Mouse (Mus musculus) liver, postnatal 0 days (tissue): ENCODE data around the gene Usp26. TPM values are rescaled to one million over a fixed set of nuclear protein-coding genes. Genes with fewer than 3 reads are reported as not detected.

Experiments used
- ATAC-seq: fragments of 200-750 bp; cut with Nextera tagmentation; 2 replicates; pipeline ENCODE4 v1.8.0; 2017; ENCODE audit warnings: mild to moderate bottlenecking, moderate library complexity
- DNase-seq: peaks from one replicate; pipeline ENCODE4 v3.0.0-alpha.2; 2016
- H3K27ac ChIP-seq: fragments of 300-500 bp; sonication (generic); 2 replicates; pipeline ENCODE4 v1.5.1; 2014; ENCODE audit warnings: antibody characterized with exemption, moderate library complexity, mild to moderate bottlenecking, low read depth
- H3K27me3 ChIP-seq: fragments of 300-500 bp; sonication (generic); 2 replicates; pipeline ENCODE4 v1.6.1; 2014; ENCODE audit warnings: low read length, control low read depth, mixed read lengths; ENCODE audit not compliant: insufficient read depth
- H3K36me3 ChIP-seq: fragments of 300-500 bp; sonication (generic); replicated peaks from 2 replicates; pipeline ENCODE4 v1.6.1; 2014; ENCODE audit warnings: mild to moderate bottlenecking, control low read depth, low read length, moderate library complexity, mixed read lengths; ENCODE audit not compliant: insufficient read depth
- H3K4me1 ChIP-seq: fragments of 300-500 bp; sonication (generic); 2 replicates; pipeline ENCODE4 v1.6.1; 2014; ENCODE audit warnings: antibody characterized with exemption, mild to moderate bottlenecking, control low read depth; ENCODE audit not compliant: insufficient read depth
- H3K4me2 ChIP-seq: fragments of 300-500 bp; sonication (generic); 2 replicates; pipeline ENCODE4 v1.6.1; 2014; ENCODE audit warnings: low read depth, mild to moderate bottlenecking, low read length, moderate library complexity, mixed read lengths
- H3K4me3 ChIP-seq: fragments of 300-500 bp; sonication (generic); 2 replicates; pipeline ENCODE4 v1.5.1; 2014; ENCODE audit warnings: low read depth, low read length
- H3K9ac ChIP-seq: fragments of 300-500 bp; sonication (generic); replicated peaks from 2 replicates; pipeline ENCODE4 v1.6.1; 2014; ENCODE audit warnings: mild to moderate bottlenecking, moderate library complexity
- H3K9me3 ChIP-seq: fragments of 300-500 bp; sonication (generic); 2 replicates; pipeline ENCODE4 v1.6.1; 2016; ENCODE audit warnings: mild to moderate bottlenecking, control low read depth, low read length, mixed read lengths
- CTCF ChIP-seq: sonication (generic); IDR thresholded peaks from 2 replicates; pipeline ENCODE4 v1.5.1; 2016; ENCODE audit warnings: antibody characterized with exemption, low read depth
- EP300 ChIP-seq: IDR thresholded peaks from 2 replicates; pipeline ENCODE4 v1.6.1; 2016; ENCODE audit warnings: antibody characterized with exemption, low read depth, mild to moderate bottlenecking
- WGBS: fragments of 180-500 bp; shearing (Covaris S2); extraction: QIAGEN DNeasy Blood & Tissue Kit; methylation state at CpG from one replicate; pipeline ENCODE4 v1.1.7; 2014; ENCODE audit not compliant: insufficient replicate concordance; 5-methylcytosine and 5-hydroxymethylcytosine counted together
- polyA plus RNA-seq: library from polyadenylated mRNA; unstranded; fragments of >200 nt; fragmentation: Nextera tagmentation; extraction: Ambion mirVana; gene quantifications from 2 replicates; pipeline ENCODE4 v1.2.1, GENCODE M21; 2015

The Usp26 gene
- not detected in 2 replicates for polyA plus RNA-seq

DNA sequence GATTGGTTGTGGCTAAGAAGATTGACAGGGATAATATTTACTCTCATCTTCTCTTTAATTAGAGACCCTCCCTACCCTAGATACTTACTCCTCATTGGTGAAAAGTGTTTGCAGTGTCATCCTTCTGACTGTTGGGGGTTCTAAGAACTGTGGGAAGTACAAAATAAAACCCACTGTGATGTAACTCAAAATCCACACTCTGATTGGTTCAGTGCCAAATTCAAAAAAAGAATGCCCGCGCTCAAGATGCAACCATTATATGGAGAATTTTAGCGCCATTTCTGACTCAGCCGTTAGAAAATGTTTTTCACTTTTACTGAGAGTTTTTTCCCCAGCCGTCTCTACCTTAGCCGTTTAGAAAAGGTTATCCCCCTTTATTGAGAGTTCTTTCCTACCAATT is at the start of gene Usp26:
Gene Usp26 (minus strand): TSS at position 101 of the 400 bp plus-strand sequence.
- 94% methylated on average over 6 of the region's 6 CpGs for WGBS
- TF ChIP-seq CTCF (no peak), EP300 (no peak)
- no peak within 1 kb of the TSS for H3K4me3 ChIP-seq
- H3K27ac ChIP-seq, result no peak within 1 kb of the TSS
- ATAC-seq (no peak), DNase-seq (no peak)
- no peak within 1 kb of the TSS for H3K9ac ChIP-seq
- no peaks in the 10 kb centered on the region for H3K9me3 ChIP-seq
- no peaks in the 10 kb centered on the region for H3K36me3 ChIP-seq
- H3K4me1 ChIP-seq, result no peaks in the 10 kb centered on the region
- no peaks in the 10 kb centered on the region for H3K27me3 ChIP-seq
- H3K4me2 ChIP-seq, result no peak within 1 kb of the TSS

DNA sequence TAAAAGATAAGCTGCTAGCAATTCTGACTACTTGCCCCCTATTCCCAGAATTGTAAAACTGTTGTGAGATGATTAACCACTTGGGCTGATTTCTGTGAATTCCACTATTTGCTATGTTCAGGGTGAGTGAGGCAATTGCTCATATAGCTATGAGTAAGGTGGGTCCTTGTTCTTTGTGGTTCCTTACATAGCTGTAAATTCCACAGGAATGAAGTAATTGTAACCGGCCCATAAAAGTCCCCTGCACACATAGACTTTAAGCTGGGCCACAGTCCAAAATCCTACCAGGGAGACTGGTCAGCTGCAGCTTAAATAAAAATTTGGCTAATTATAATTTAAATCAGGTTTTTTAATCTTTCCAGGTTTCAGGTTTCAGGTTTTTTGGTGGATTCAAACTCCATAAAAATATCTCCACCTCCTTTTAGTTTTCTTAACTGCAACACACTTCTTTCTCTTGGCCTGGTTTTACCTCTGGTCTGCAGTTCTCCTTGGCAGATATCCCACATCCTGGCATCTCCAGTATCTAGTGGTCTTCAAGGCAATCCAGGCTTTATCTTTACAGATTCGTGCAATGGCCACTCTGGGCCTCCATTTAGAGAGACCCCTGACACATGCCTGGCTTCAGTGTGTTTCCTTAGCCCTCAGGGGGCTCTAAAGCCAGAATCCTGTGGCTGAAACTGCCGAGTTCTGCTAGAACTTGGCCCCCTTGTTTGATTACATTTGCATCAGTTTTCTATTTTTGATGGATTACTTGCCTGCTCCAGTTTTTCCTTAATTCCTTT is 13.6 kb upstream of the Usp26 start:
- no peak overlapping the region for H3K27ac ChIP-seq
- DNase-seq, result no peak
- WGBS, result 50% methylated on average over 3 of the region's 3 CpGs
- TF ChIP-seq CTCF, result no peak
- no peak for TF ChIP-seq EP300
- no peak overlapping the region for H3K4me3 ChIP-seq
- no peak overlapping the region for H3K4me2 ChIP-seq
- no peaks in the 10 kb centered on the region for H3K9me3 ChIP-seq
- H3K9ac ChIP-seq, result no peak overlapping the region
- no peaks in the 10 kb centered on the region for H3K4me1 ChIP-seq
- H3K27me3 ChIP-seq, result no peaks in the 10 kb centered on the region
- H3K36me3 ChIP-seq, result no peaks in the 10 kb centered on the region
- ATAC-seq, result no peak

DNA sequence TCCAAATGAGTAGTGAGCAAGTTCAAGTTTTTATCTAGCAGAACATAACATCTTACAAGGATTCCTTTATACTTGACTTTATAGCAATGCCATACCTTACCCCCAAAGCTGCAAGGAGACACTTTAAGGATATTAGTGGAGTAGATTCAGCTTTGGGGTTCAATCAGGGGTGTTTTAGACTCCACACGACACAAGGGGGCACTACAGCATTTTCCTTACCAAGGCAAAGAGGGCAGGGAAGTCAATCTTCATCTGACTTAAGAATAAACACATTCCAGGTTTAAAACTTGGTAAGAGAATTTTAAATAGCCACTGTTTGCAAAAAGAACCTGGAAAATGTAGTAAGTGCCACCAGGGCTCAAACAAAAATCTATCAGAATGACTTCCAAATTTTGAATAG is 33.6 kb downstream of the Usp26 start:
- no peak overlapping the region for H3K27ac ChIP-seq
- no peaks in the 10 kb centered on the region for H3K4me1 ChIP-seq
- H3K27me3 ChIP-seq, result no peaks in the 10 kb centered on the region
- no peak for TF ChIP-seq EP300
- peak; percentile 35 for TF ChIP-seq CTCF
- no peaks in the 10 kb centered on the region for H3K36me3 ChIP-seq
- DNase-seq, result no peak
- no peak overlapping the region for H3K9ac ChIP-seq
- H3K9me3 ChIP-seq, result no peaks in the 10 kb centered on the region
- 6% methylated on average over 1 of the region's 1 CpGs for WGBS
- no peak for ATAC-seq
- H3K4me3 ChIP-seq, result no peak overlapping the region
- H3K4me2 ChIP-seq, result no peak overlapping the region

DNA sequence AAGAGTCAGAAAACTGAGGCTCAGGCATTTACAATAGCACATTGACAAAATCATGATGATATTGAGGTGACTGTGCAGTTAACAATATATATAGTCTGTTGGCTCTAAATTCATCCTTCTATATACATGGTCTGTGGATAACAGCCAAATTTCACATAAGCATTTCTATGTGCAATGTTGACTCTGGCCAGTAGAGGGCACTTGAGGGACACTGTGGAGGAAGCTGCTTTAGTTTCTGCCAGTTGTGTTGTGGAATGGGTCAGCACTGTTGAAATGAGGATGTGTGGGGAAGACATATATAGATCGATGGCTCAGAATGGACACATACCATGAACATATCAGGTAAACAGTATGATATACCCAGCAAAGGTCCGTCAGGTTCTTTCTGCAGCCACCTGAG is 64.6 kb downstream of the Usp26 start:
- Histone ChIP-seq H3K4me3 (no peak overlapping the region), H3K4me2 (no peak overlapping the region), H3K27ac (no peak overlapping the region), H3K9me3 (no peaks in the 10 kb centered on the region), H3K36me3 (no peaks in the 10 kb centered on the region), H3K9ac (no peak overlapping the region), H3K4me1 (no peaks in the 10 kb centered on the region), H3K27me3 (no peaks in the 10 kb centered on the region)
- peak; percentile 23 for DNase-seq
- TF ChIP-seq EP300, result no peak
- TF ChIP-seq CTCF, result peak; percentile 76
- no peak for ATAC-seq
- WGBS, result 61% methylated on average over 2 of the region's 2 CpGs

DNA sequence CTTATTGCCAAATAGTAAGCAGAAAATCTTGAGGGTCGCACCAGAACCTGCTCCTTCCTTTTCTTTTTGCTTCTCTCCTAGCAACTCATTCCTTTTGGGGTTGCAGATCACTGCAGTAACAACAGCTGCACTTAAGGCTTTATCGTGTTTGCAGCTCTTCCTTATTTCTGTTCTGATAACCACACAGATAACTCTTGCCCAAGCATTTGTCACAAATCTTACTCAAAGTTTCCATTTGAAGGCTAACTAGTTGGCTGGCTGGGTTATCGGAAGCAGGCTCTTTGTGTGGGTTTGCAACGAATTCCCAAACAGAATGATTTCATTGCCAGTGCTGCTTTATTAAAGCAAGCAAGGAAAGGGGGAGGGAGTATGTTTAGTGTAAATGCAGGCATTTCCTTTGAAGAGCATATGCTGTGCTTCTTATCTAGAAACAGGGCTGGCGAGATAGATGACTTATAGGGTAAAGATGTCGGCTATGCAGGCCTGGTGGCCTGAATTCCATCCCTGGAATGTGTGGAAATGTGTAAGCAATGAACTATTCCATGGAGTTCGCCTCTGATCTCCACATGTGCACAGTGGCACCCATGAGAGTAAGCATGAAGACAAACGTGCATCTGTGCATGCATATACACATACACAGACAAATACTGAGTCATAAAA is 86.8 kb downstream of the Usp26 start:
- H3K27ac ChIP-seq, result no peak overlapping the region
- ATAC-seq (no peak), DNase-seq (no peak)
- H3K9ac ChIP-seq, result no peak overlapping the region
- no peaks in the 10 kb centered on the region for H3K9me3 ChIP-seq
- no peak overlapping the region for H3K4me3 ChIP-seq
- H3K4me2 ChIP-seq, result no peak overlapping the region
- WGBS, result 50% methylated on average over 8 of the region's 8 CpGs
- no peaks in the 10 kb centered on the region for H3K4me1 ChIP-seq
- no peaks in the 10 kb centered on the region for H3K27me3 ChIP-seq
- TF ChIP-seq EP300 (no peak), CTCF (no peak)
- H3K36me3 ChIP-seq, result no peaks in the 10 kb centered on the region

DNA sequence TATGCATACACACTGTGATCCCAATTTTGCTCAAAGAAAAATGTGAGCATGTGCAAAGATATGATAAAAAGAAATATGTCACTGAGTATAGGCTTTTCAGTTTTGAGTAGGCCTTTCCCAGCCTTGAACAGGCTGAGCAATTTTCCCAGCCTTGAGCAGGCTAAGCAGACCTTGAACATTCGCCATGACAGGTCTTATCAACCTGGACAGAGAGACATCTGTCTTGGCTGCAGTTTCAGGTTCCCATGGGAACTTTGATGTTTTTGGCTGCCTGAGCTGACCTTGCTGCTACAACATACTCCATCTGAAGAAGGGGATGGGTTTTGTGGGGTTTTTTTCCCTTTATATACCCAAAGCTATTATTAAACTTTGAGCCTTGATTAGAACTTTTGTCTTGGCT is 88.0 kb downstream of the Usp26 start:
- 47% methylated on average over 1 of the region's 1 CpGs for WGBS
- no peak for DNase-seq
- no peak overlapping the region for H3K4me2 ChIP-seq

More for the DNA sequence above, 88.0 kb downstream of the Usp26 start:
- Histone ChIP-seq H3K36me3 (no peaks in the 10 kb centered on the region), H3K9ac (no peak overlapping the region), H3K9me3 (no peaks in the 10 kb centered on the region), H3K27ac (no peak overlapping the region), H3K4me1 (no peaks in the 10 kb centered on the region), H3K4me3 (no peak overlapping the region), H3K27me3 (no peaks in the 10 kb centered on the region)
- no peak for TF ChIP-seq EP300
- no peak for TF ChIP-seq CTCF
- ATAC-seq, result no peak

Other genes starting within 250 kb of the Usp26 start
- gene Hs6st2, start 119.4 kb downstream of the Usp26 start, polyA plus RNA-seq, result 0.17 and 0.27 TPM in 2 replicates
- gene 1700080O16Rik, start 171.5 kb upstream of the Usp26 start, polyA plus RNA-seq, result not detected in 2 replicates